Mouse (Mus musculus): ENCODE results near the gene Rbm20. TPM values are rescaled to one million over a fixed set of nuclear protein-coding genes. Genes with fewer than 3 reads are reported as not detected.

Gene Rbm20
- total and polyA plus RNA-seq, 3 experiments: 37.3 to 58.6 TPM; not detected in 1

- Histone ChIP-seq H3K4me1 (ENCODE audit: control insufficient read depth in 1 of 2, insufficient read depth in 2 of 2, low read length in 2 of 2) (peaks cover 2 to 6% of the 10 kb centered on the region in 2 experiments; a peak in 3 of 4 replicates), H3K4me3 (ENCODE audit: control insufficient read depth in 1 of 2, insufficient read depth in 1 of 2, low read depth in 2 of 2, low read length in 2 of 2) (no peak overlapping the region), H3K9me3 (replicated peaks; ENCODE audit: insufficient read depth, low read length) (no peaks in the 10 kb centered on the region), H3K36me3 (ENCODE audit: control insufficient read depth in 1 of 2, insufficient read depth in 2 of 2, low read length in 2 of 2) (0 out of 4 replicates have a peak, but pooled peaks cover 0 to 2% of the 10 kb centered on the region in 2 experiments), H3K27ac (ENCODE audit: control insufficient read depth, low read depth, low read length) (no peak overlapping the region), H3K9ac (ENCODE audit: control insufficient read depth, low read depth, low read length, poor library complexity, severe bottlenecking) (no peak overlapping the region), H3K27me3 (ENCODE audit: control insufficient read depth in 1 of 2, insufficient read depth in 2 of 2, low read length in 2 of 2) (no peaks in the 10 kb centered on the region), H3K79me2 (ENCODE audit: control insufficient read depth, insufficient read depth, low read length, poor library complexity) (no peaks in the 10 kb centered on the region)
- no peak for DNase-seq (ENCODE audit: low read depth, low spot score)
- no peak for TF ChIP-seq USF1 (IDR thresholded peaks at IDR 0.05; ENCODE audit: low read depth, low read length)
- no peak for TF ChIP-seq ZC3H11A (IDR thresholded peaks at IDR 0.05; ENCODE audit: low read depth, low read length)
- TF ChIP-seq GATA1 (IDR thresholded peaks at IDR 0.05; ENCODE audit: low read depth, low read length): no peak
- no peak for TF ChIP-seq KAT2A (conservative IDR thresholded peaks at IDR 0.05; ENCODE audit: low read depth, low read length)
- no peak for TF ChIP-seq MAZ (IDR thresholded peaks at IDR 0.05; ENCODE audit: low read depth, low read length)
- no peak for TF ChIP-seq SMC3 (IDR thresholded peaks at IDR 0.05; ENCODE audit: low read depth, low read length)
Observed at GRCm38 (mm10) chr19:53708401-53708800, 31.3 kb downstream of the Rbm20 start.

- no peak overlapping the region for H3K27ac ChIP-seq (ENCODE audit: control insufficient read depth, low read depth, low read length)
- peaks cover 0 to 5% of the 10 kb centered on the region in 2 experiments; a peak in 1 of 4 replicates for H3K36me3 ChIP-seq (ENCODE audit: control insufficient read depth in 1 of 2, insufficient read depth in 2 of 2, low read length in 2 of 2)
- no peak for TF ChIP-seq NELFE (IDR thresholded peaks at IDR 0.05; ENCODE audit: low read depth, low read length)
- no peak for TF ChIP-seq CHD1 (IDR thresholded peaks at IDR 0.05; ENCODE audit: low read depth, low read length)
- no peak for TF ChIP-seq SIN3A (IDR thresholded peaks at IDR 0.05; ENCODE audit: low read length)
- TF ChIP-seq GATA1 (IDR thresholded peaks at IDR 0.05; ENCODE audit: low read depth, low read length): no peak
- no peak for TF ChIP-seq NRF1 (IDR thresholded peaks at IDR 0.05; ENCODE audit: insufficient read depth, low read depth, low read length, poor library complexity, severe bottlenecking)
- no peak for TF ChIP-seq USF1 (IDR thresholded peaks at IDR 0.05; ENCODE audit: low read depth, low read length)
- no peak for TF ChIP-seq CHD2 (IDR thresholded peaks at IDR 0.05; ENCODE audit: low read length)
- TF ChIP-seq RCOR1 (IDR thresholded peaks at IDR 0.05; ENCODE audit: low read depth, low read length): no peak
- no peak for TF ChIP-seq USF2 (IDR thresholded peaks at IDR 0.05; ENCODE audit: borderline replicate concordance in 1 of 2, insufficient read depth in 1 of 2, low read depth in 1 of 2, low read length in 2 of 2)
- TF ChIP-seq KAT2A (conservative IDR thresholded peaks at IDR 0.05; ENCODE audit: low read depth, low read length): no peak
- no peak for TF ChIP-seq ETS1 (IDR thresholded peaks at IDR 0.05; ENCODE audit: low read depth, low read length)
- no peak for TF ChIP-seq POLR2A (IDR thresholded peaks at IDR 0.05; ENCODE audit: control insufficient read depth in 1 of 2, insufficient read depth in 1 of 2, low read depth in 1 of 2, low read length in 2 of 2, poor library complexity in 1 of 2)
- no peak for TF ChIP-seq MAFK (IDR thresholded peaks at IDR 0.05; ENCODE audit: borderline replicate concordance, low read depth, low read length)
- TF ChIP-seq TAL1 (IDR thresholded peaks at IDR 0.05; ENCODE audit: low read length): no peak
- TF ChIP-seq E2F4 (IDR thresholded peaks at IDR 0.05; ENCODE audit: borderline replicate concordance, low read depth, low read length): no peak
- TF ChIP-seq TCF12 (IDR thresholded peaks at IDR 0.05; ENCODE audit: low read depth, low read length): no peak
- no peak for TF ChIP-seq EP300 (IDR thresholded peaks at IDR 0.05; ENCODE audit: low read depth in 1 of 2, low read length in 2 of 2)
- TF ChIP-seq RAD21 (IDR thresholded peaks at IDR 0.05; ENCODE audit: low read depth, low read length): no peak
- peaks cover 7 to 8% of the 10 kb centered on the region in 2 experiments; a peak in 3 of 4 replicates for H3K4me1 ChIP-seq (ENCODE audit: control insufficient read depth in 1 of 2, insufficient read depth in 2 of 2, low read length in 2 of 2)
- H3K4me3 ChIP-seq (ENCODE audit: control insufficient read depth in 1 of 2, insufficient read depth in 1 of 2, low read depth in 2 of 2, low read length in 2 of 2): no peak overlapping the region
- no peaks in the 10 kb centered on the region for H3K9me3 ChIP-seq (replicated peaks; ENCODE audit: insufficient read depth, low read length)
- DNase-seq (ENCODE audit: low read depth, low spot score): no peak
- no peak overlapping the region for H3K9ac ChIP-seq (ENCODE audit: control insufficient read depth, low read depth, low read length, poor library complexity, severe bottlenecking)
- no peaks in the 10 kb centered on the region for H3K27me3 ChIP-seq (ENCODE audit: control insufficient read depth in 1 of 2, insufficient read depth in 2 of 2, low read length in 2 of 2)
- no peaks in the 10 kb centered on the region for H3K79me2 ChIP-seq (ENCODE audit: control insufficient read depth, insufficient read depth, low read length, poor library complexity)
Observed at GRCm38 (mm10) chr19:53710861-53711260, 33.8 kb downstream of the Rbm20 start.

Data from MEL (cell line).